Mouse (Mus musculus) urinary bladder, postnatal 36 days (tissue): ENCODE data around the gene Fdxacb1.

Experiments used
- DNase-seq, 2 experiments: peaks; one replicate each; pipeline ENCODE4 v3.0.0; 2022; ENCODE audit warnings: low spot score in 2 of 2, mixed read lengths in 1 of 2

The Fdxacb1 gene

GRCm38 (mm10) chr9:50768107-50769002, at the start of gene Fdxacb1:
Gene Fdxacb1, plus strand, starts transcription at chr9:50768236.
- DNase-seq: peak; percentile 97

GRCm38 (mm10) chr9:50718878-50719277, 49.2 kb upstream of the Fdxacb1 start:
- no peak for DNase-seq

GRCm38 (mm10) chr9:50721061-50721460, 47.0 kb upstream of the Fdxacb1 start:
- no peak for DNase-seq

GRCm38 (mm10) chr9:50722451-50722911, 45.6 kb upstream of the Fdxacb1 start:
- DNase-seq: no peak

- peak; percentile 58 to 81 for DNase-seq
Observed at GRCm38 (mm10) chr9:50723406-50723805, 44.6 kb upstream of the Fdxacb1 start.

GRCm38 (mm10) chr9:50724147-50724546, 43.9 kb upstream of the Fdxacb1 start:
- no peak for DNase-seq

GRCm38 (mm10) chr9:50724661-50725330, 43.2 kb upstream of the Fdxacb1 start:
- no peak for DNase-seq

- no peak for DNase-seq
Observed at GRCm38 (mm10) chr9:50725921-50726590, 42.0 kb upstream of the Fdxacb1 start.

- DNase-seq: no peak
Observed at GRCm38 (mm10) chr9:50727171-50727924, 40.7 kb upstream of the Fdxacb1 start.

GRCm38 (mm10) chr9:50727925-50728651, 39.9 kb upstream of the Fdxacb1 start:
- peak; percentile 23 to 28 for DNase-seq

- no peak for DNase-seq
Observed at GRCm38 (mm10) chr9:50729600-50729999, 38.4 kb upstream of the Fdxacb1 start.

GRCm38 (mm10) chr9:50732560-50732959, 35.5 kb upstream of the Fdxacb1 start:
- DNase-seq: no peak

- peak in 1 of 2 experiments; percentile 41 for DNase-seq
Observed at GRCm38 (mm10) chr9:50734989-50735388, 33.0 kb upstream of the Fdxacb1 start.

- DNase-seq: peak; percentile 94
Observed at GRCm38 (mm10) chr9:50738914-50739870, 28.8 kb upstream of the Fdxacb1 start, which contains the start of gene Dixdc1. Gene Dixdc1, minus strand, starts transcription at chr9:50739517.

- no peak for DNase-seq
Observed at GRCm38 (mm10) chr9:50740867-50741784, 26.9 kb upstream of the Fdxacb1 start.

- no peak for DNase-seq
Observed at GRCm38 (mm10) chr9:50742261-50742660, 25.8 kb upstream of the Fdxacb1 start.

- DNase-seq: no peak
Observed at GRCm38 (mm10) chr9:50742744-50743143, 25.3 kb upstream of the Fdxacb1 start.

GRCm38 (mm10) chr9:50745806-50746205, 22.2 kb upstream of the Fdxacb1 start:
- peak in 1 of 2 experiments; percentile 51 for DNase-seq
